Mouse (Mus musculus): ENCODE data around the gene Dnaaf1.
A peak's percentile ranks its signal among the peaks of the same experiment; 100 is the strongest.

Dnaaf1 gene

DNA sequence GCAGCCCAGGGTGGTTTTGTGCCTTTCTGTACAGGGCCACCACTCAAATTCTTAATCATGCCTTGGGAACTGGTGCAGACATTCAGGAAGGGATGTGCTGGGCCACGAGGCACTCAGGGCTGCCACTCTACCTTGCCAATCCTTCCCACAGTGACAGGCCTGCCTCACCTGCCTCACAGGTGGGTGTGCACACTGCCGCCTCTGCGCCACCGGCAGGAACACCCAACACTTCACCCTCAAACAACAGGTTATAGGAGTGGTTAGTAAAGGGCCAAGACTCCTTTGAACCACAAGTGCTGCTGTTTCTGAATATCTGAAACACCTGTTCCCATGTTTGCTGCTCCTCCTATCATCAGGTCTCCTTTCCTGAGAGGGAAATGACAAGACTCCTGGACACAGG, 2.6 kb upstream of the Dnaaf1 start:
- DNase-seq, result no peak

DNA sequence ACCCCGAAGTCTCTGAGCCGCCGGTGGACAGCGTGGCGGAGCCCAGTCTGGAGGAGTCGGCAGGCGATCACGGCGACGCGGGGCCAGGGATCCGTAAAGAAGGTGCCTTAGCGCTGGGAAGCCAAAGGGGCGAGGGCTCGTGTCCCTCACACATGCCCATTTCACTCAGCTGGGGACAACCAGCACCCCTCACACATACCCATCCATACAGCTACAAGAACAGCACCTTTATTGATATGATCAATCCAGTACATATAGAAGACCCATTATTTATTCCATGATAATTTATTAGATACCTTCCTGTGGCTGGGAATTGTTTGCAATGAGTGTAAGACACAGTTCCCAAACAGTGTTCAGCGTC, 311 bp downstream of the Dnaaf1 start:
- no peak for DNase-seq

- no peak for DNase-seq
Observed at GRCm38 (mm10) chr8:119579096-119579495, 4.1 kb downstream of the Dnaaf1 start.

DNA sequence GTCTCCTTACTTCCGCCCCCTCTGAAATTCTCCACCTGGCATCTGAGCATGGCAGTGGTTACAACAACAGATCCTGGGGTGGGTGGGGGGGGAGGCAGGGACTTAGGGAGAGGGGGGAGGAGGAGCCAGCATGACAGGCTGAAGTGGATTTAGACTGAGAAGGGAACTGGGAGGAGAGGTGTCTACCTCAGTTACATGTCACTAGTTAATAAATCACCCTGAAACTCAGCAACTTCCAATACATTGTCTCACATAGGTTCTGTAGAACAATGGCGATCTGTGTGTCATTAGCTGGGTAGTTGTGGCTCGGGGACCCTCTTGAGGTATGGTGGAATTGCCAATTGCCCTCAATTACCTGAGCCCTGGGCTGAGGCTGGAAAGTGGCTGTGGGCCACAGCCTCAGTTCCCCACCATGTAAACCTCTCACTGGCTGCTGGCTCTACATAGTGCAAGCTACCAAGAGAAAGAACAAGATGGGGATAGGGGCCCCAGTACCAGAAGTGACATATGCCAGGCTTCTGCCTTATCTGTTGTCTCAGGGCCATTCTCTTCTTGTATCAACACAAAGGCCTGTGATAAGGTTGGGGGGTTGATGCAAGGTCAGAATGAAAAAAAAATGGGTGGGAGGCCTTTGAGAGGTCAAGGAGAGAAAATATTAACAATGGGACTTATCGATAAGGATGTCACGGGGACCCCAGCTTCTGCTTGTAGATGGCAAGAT, 5.6 kb downstream of the Dnaaf1 start:
- DNase-seq, result no peak

DNA sequence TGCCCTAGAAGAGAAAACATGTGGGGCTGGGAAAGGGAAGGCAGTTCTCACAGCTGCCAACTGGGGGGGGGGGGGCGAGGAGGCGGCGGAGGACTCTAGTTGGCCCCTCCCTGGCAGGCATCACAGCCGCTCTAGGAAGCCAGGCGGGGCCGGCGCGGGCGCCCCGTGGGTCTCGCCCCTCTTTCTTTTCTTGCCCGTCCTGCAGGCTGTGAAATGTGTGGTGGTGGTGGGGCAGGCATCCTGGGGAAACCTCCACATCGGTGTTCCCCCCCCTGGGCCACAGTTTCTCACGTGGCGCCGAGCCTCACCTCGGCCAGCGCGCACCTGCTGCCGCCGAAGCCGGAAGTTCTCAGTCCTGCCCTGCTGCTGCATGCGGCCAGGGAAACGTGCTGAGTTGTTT, 10.9 kb downstream of the Dnaaf1 start:
- no peak for DNase-seq

GRCm38 (mm10) chr8:119588321-119588720, 13.3 kb downstream of the Dnaaf1 start:
- DNase-seq, result no peak

DNA sequence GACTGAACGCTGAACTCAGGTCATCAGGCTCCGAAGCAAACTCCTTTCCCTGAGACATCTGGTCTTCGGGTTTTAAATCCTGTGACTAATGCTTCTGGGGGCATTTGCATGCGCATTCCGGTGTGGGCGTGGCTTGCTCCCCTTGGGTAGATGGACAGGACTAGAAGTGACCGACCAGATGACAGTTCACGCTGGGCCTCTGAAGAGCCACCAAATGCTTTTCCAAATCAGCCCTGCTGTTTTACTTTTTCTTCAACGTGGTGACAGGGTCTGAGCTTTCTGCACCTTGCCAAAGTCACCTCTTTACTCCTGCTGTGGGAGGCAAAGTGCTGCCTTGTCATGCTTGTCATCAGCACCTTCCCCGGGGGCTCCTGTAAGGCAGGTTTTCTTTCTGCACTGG, 13.8 kb downstream of the Dnaaf1 start:
- DNase-seq, result no peak

- no peak for DNase-seq
Observed at GRCm38 (mm10) chr8:119590348-119590747, 15.3 kb downstream of the Dnaaf1 start.

- no peak for DNase-seq
Observed at GRCm38 (mm10) chr8:119591456-119591855, 16.4 kb downstream of the Dnaaf1 start.

- DNase-seq, result no peak
Observed at GRCm38 (mm10) chr8:119603771-119604170, 28.7 kb downstream of the Dnaaf1 start.

GRCm38 (mm10) chr8:119604398-119604803, 29.4 kb downstream of the Dnaaf1 start:
- no peak for DNase-seq

GRCm38 (mm10) chr8:119604996-119605395, 30.0 kb downstream of the Dnaaf1 start, which contains the start of gene Taf1c:
Taf1c (minus strand) TSS chr8:119605222.
- peak; percentile 94 to 96 for DNase-seq

DNA sequence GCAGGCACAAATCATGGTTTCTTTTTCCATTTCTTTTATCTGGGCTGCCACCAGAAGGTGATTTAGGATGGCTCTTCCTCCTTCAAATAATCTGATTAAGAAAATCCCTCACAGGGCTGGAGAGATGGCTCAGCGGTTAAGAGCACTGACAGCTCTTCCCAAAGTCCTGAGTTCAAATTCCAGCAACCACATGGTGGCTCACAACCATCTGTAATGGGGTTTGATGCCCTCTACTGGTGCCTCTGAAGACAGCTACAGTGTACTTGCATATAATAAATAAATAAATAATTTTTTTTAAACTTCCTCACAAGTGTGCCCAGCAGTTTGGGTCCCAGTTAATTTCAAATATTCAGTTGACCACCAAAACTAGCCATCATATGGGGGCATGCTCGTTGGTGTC, 31.2 kb downstream of the Dnaaf1 start:
- DNase-seq, result no peak

- DNase-seq, result no peak
Observed at GRCm38 (mm10) chr8:119612471-119612870, 37.4 kb downstream of the Dnaaf1 start, which contains the start of gene Adad2. Adad2 (plus strand) TSS chr8:119612747.

DNA sequence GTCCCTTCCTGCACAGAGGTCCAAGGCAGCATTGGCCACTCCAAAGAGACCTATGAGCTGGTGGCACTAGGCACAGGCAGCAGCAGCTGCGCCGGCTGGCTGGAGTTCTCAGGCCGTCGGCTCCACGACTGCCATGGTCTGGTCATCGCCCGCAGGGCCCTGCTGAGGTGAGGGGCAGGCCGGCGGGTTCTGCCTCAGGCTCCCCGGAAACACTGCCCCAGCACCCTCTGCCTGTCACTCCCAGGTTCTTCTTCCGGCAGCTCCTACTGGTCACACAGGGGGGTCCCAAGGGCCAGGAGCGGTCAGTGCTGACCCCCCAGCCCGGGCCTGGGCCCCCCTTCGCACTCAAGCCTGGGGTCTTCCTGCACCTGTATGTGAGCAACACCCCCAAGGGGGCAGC, 40.1 kb downstream of the Dnaaf1 start:
- DNase-seq, result no peak

- no peak for DNase-seq
Observed at GRCm38 (mm10) chr8:119616358-119616757, 41.3 kb downstream of the Dnaaf1 start.

DNA sequence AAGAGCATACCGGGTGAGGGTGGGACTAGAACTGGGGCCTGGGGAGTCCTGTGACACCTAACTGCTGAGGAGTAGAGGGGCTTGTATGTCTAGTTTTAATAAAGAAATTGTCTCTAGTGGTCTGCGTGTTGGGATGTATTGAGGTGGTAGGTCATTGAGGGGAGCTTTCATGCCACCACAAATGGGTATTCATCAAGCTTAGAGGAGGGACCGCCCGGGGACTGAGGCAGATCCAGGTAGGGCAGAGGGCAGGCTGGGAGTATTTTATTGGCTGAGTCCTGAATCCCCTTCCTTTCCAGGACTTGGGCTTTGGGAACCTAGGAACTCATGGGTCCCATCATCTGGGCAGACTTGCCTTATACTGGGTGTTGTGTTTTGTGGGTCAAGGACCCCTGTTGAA, 41.8 kb downstream of the Dnaaf1 start:
- no peak for DNase-seq

GRCm38 (mm10) chr8:119617586-119617985, 42.6 kb downstream of the Dnaaf1 start:
- DNase-seq, result no peak

- no peak for DNase-seq
Observed at GRCm38 (mm10) chr8:119618887-119619286, 43.9 kb downstream of the Dnaaf1 start.

DNA sequence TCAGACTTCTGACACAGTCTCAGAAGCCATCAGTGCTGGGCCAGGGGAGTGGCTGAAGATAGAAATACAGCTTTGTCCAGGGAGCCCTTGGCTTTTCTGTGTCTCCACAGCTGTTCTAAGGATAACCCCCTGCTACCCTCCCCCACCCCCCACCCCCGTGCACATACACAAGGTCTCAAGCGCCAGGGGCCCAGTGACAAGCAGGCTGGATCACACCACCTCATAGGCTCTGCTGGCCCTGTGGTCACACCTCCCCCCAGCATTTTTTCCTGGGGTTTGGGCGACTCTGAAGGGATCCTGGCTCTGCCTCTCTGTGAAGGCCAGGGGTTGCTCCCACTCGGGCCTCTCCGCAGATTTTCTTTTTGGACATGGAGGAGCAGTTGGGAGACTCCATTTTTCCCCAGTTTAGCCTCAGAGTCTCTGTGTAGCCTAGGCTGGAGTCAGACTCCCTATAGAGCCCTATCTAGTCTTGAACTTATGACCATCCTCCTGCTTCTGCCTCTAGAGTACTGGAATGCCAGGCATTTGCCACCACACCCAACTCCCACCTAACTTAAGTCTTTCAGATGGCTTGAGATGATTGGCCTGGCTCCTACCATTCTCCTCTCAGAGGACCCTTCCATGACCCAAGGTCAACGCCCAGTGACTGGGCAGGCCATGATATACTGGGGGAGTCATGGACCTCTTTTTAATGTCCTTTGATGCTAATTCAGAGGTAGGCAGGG, 45.2 kb downstream of the Dnaaf1 start:
- no peak for DNase-seq

DNA sequence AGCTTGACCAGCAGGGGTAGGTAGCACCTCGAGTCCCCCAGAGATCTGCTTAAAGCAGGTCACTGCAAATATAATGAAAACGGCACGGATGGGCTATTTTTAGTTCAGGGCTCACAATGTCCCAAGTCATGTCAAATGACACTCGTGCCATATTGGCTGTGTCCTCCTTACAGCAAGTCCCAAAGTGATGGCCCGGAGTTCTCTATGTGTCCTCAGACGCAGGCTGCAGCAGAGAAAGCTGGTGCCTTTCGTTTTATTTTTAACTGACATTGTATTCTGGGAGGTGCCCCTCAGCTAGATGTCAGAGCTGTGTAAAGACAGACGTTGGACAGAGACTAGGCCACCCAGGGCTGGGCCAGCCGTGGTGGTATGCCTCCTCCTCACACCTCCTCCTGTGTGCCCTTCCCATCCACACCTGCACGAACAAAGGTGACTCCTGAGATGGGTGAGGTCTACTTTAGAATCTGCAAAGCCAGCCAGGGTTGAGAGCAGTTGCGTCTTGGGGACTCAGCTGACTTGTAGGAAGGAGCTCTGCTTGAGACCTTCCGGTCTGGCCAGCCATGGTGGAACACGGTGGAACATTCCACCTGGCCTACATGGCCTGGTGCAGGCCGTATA, 45.9 kb downstream of the Dnaaf1 start:
- no peak for DNase-seq

DNA sequence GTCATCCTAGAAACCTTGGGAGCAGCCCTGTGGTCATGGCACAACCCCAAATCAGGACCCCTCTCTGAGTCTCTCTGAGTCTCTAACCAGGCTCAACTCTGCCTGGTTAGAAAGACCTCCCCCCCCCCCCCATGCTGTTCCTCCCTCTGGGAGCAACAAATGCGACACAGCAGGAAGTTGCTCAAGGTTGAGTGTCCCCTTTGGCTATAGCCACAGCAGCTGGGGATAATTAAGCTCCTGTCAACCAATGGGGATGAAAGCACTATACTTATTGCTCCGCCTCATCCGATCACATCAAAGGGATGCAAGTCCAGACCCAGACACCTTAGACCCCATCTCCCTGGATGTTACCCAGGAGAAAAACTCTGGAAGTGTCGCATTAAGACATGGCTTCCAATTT, 47.5 kb downstream of the Dnaaf1 start:
- no peak for DNase-seq

DNA sequence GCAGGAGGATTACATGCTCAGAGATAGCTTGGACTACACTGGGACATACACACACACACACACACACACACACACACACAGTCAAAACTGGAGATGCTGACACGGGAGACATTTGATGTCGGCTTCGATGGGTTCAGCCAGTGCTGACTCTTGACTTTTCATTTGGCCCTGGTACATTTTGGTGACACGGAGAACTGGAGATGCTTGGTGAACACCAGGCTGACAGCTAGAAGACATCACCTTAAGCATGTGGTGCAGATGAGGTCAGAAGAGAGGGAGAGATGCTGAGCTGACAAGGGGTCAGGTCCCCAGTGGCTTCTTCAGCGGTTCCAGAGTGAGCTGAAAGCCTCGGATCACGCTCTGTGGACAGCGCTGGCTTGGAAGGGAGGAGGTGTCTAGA, 48.0 kb downstream of the Dnaaf1 start:
- no peak for DNase-seq

GRCm38 (mm10) chr8:119623744-119624143, 48.7 kb downstream of the Dnaaf1 start:
- no peak for DNase-seq

Measured in cerebellum, adult 18-20 months (tissue).